Mouse (Mus musculus) bone marrow, adult 2 months (tissue): ENCODE measurements around the gene Tpr. TPM values are rescaled to one million over a fixed set of nuclear protein-coding genes. Genes with fewer than 3 reads are reported as not detected.

Source experiments
- H3K27ac ChIP-seq: fragments of 200-500 bp; 2 replicates; pipeline ENCODE4 v1.5.1; 2012; ENCODE audit warnings: low read depth, mild to moderate bottlenecking, control low read depth, inconsistent platforms, low read length; ENCODE audit not compliant: control insufficient read depth, poor library complexity, insufficient read depth
- H3K4me1 ChIP-seq: fragments of 200-500 bp; 2 replicates; pipeline ENCODE4 v1.6.1; 2011; ENCODE audit warnings: low read length; ENCODE audit not compliant: control insufficient read depth, insufficient read depth
- H3K4me3 ChIP-seq: fragments of 200-500 bp; replicated peaks from 2 replicates; pipeline ENCODE3; 2011; ENCODE audit warnings: mild to moderate bottlenecking, low read depth, low read length, control low read depth; ENCODE audit not compliant: control insufficient read depth
- CTCF ChIP-seq: fragments of 200-500 bp; IDR thresholded peaks from 2 replicates; pipeline ENCODE4 v1.5.1; 2011; ENCODE audit warnings: low read length, control low read depth; ENCODE audit not compliant: control insufficient read depth, insufficient read depth
- POLR2A ChIP-seq: fragments of 200-500 bp; IDR thresholded peaks from 2 replicates; pipeline ENCODE4 v1.6.1; 2011; ENCODE audit warnings: low read depth, mild to moderate bottlenecking, control low read depth, low read length, borderline replicate concordance; ENCODE audit not compliant: control insufficient read depth
- WGBS: fragments of 180-500 bp; shearing (Covaris S2); methylation state at CpG from one replicate; pipeline ENCODE4 v1.1.7; 2018; 5-methylcytosine and 5-hydroxymethylcytosine counted together
- polyA plus RNA-seq: library from polyadenylated mRNA; stranded (reverse); fragments of >200 nt; gene quantifications from 2 replicates; pipeline ENCODE4 v1.2.4, GENCODE M21; 2011; ENCODE audit warnings: low replicate concordance; ENCODE audit not compliant: missing spikeins, insufficient read depth, insufficient read length

The Tpr gene
- 83.5 and 144 TPM in 2 replicates for polyA plus RNA-seq

GRCm38 (mm10) chr1:150392638-150393487, at the start of gene Tpr, which contains the start of gene Odr4:
Tpr (plus strand) TSS chr1:150392838.
Odr4 (minus strand) TSS chr1:150393080.
- under 1% methylated on average over 76 of the region's 76 CpGs for WGBS
- Histone ChIP-seq H3K27ac (peak within 1 kb of the TSS; percentile 89), H3K4me3 (peak within 1 kb of the TSS; percentile 94), H3K4me1 (no peaks in the 10 kb centered on the region; the same call in 1 of the 2 replicates)
- TF ChIP-seq CTCF: peak; percentile 73
- TF ChIP-seq POLR2A: peak; percentile 58; the same call in 1 of the 2 replicates

DNA sequence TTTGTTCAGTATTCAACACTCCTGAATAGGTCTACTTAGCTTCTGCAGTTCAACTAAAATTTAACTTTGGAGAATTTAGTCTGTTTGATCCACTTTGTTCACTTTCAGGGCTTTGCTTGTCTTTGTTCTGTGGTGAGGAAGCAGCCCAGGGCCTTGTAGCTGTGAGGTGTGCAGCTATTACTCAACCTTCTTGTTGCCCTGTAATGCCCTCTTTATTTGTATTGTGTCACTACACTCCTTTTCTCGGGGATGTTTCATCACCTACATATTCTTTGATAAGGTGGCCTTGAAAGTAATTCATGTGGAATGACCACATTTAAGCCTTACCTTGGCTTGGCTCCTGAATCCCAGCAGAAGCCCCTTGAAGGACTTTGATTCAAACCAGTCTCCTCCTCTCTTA, 31.8 kb upstream of the Tpr start:
- WGBS: 59% methylated on average over 1 of the region's 1 CpGs
- H3K4me3 ChIP-seq: no peak overlapping the region
- no peak overlapping the region for H3K27ac ChIP-seq
- TF ChIP-seq POLR2A (no peak), CTCF (no peak)
- H3K4me1 ChIP-seq: no peaks in the 10 kb centered on the region

DNA sequence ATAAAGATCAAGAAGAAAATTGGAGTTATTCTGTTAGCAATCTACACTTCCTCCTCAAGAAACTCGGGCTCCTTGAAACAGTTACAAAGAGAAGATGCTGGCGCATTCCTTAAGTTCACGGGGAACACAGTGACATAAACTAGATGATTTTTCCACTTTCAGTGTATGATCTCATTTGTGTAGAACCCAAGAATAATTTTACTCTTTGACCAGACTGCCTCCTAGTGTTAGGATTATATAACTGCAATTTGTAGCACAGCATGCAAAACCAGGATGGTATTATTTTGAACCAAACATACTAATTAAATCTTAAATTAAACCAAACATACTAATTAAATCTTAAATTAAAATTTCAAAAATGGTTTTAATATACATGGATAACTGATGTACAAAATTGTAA, 19.7 kb upstream of the Tpr start:
- Histone ChIP-seq H3K4me1 (no peaks in the 10 kb centered on the region), H3K4me3 (no peak overlapping the region), H3K27ac (no peak overlapping the region)
- 79% methylated on average over 3 of the region's 3 CpGs for WGBS
- TF ChIP-seq CTCF: no peak
- no peak for TF ChIP-seq POLR2A

- TF ChIP-seq POLR2A: no peak
- TF ChIP-seq CTCF: no peak
- Histone ChIP-seq H3K27ac (no peak overlapping the region), H3K4me1 (no peaks in the 10 kb centered on the region), H3K4me3 (no peak overlapping the region)
- 84% methylated on average over 2 of the region's 2 CpGs for WGBS
Measured at GRCm38 (mm10) chr1:150374247-150374646, 18.4 kb upstream of the Tpr start.

DNA sequence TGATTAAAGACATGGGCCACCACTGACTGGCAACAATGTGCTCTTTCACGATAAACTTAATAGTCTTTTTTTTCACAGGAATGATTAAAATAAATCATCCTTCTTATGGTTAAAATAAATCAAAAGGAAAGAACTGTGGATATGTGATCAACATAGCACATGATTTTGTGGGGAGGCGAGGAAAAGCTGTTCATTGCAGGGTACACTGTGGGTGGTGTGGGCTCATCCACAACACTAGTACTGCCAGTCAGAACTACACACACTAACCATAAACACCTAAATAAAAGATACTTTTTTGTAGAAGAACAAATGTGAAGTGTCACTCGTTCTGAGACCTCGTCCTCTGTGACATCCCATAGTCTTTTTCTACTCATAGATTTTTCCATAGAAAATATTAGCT, 8.5 kb upstream of the Tpr start:
- TF ChIP-seq POLR2A: no peak
- TF ChIP-seq CTCF: no peak
- 87% methylated on average over 4 of the region's 4 CpGs for WGBS

GRCm38 (mm10) chr1:150387572-150387971, 5.1 kb upstream of the Tpr start:
- no peak overlapping the region for H3K4me3 ChIP-seq
- H3K27ac ChIP-seq: no peak overlapping the region
- TF ChIP-seq POLR2A: no peak
- TF ChIP-seq CTCF: no peak
- no peaks in the 10 kb centered on the region for H3K4me1 ChIP-seq
- WGBS: 76% methylated on average over 9 of the region's 9 CpGs

More for the DNA sequence above, 8.5 kb upstream of the Tpr start:
- Histone ChIP-seq H3K4me1 (no peaks in the 10 kb centered on the region), H3K27ac (no peak overlapping the region), H3K4me3 (no peak overlapping the region)

DNA sequence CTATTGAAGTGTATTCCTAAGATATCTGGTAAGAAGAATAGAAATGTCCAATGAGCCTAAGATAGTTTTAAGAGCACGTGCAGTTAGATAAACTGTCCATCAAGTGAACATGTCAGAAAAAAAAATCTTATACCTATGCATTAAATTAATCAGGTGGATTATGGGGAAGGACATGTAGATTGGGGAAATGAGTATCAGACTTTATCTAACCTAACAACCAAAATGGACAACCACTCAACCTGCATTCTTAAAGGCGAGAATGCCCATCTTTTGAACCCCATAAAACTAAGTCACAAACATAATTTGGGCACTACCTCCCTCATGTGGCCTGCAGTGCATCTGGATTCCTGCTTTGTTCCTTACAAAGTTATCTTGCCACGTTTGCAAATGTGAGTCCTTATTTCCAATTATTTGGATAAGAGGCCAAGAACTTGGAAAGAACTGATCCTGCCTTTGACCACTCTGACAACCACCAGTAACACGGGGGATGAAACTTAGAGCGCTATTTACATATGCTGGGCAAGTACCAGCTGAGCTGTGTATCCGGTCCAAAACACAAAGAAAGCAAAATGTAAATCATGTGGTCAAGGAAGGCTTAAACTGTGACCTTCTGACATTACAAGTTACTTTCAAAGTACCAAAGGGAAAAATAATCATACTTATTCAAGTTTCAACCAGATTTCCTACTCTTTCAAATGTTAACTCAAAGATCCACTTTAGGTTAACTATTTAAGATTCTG, 3.1 kb upstream of the Tpr start:
- Histone ChIP-seq H3K4me3 (no peak overlapping the region), H3K27ac (no peak overlapping the region), H3K4me1 (no peaks in the 10 kb centered on the region)
- no peak for TF ChIP-seq POLR2A
- no peak for TF ChIP-seq CTCF
- WGBS: 82% methylated on average over 6 of the region's 6 CpGs

GRCm38 (mm10) chr1:150391931-150392637, 554 bp upstream of the Tpr start:
- peak overlapping the region; percentile 71 for H3K4me3 ChIP-seq
- no peak for TF ChIP-seq CTCF
- TF ChIP-seq POLR2A: no peak
- 8% methylated on average over 11 of the region's 11 CpGs for WGBS

More at GRCm38 (mm10) chr1:150391931-150392637, 554 bp upstream of the Tpr start:
- H3K4me1 ChIP-seq: no peaks in the 10 kb centered on the region; the same call in 1 of the 2 replicates
- peak overlapping the region; percentile 89 for H3K27ac ChIP-seq
